Mouse (Mus musculus) cortical plate, adult 2 months (tissue): Measurements from ENCODE around the gene Prr7.

Experiments
- CTCF ChIP-seq: fragments of 200-500 bp; IDR thresholded peaks from 2 replicates; pipeline ENCODE4 v1.5.1; 2011; ENCODE audit warnings: mild to moderate bottlenecking, control low read depth, low read length; ENCODE audit not compliant: insufficient read depth; ENCODE audit errors: extremely low read depth
- POLR2A ChIP-seq: fragments of 200-500 bp; IDR thresholded peaks from 2 replicates; pipeline ENCODE4 v1.6.1; 2011; ENCODE audit warnings: mild to moderate bottlenecking, low read length, control low read depth; ENCODE audit not compliant: insufficient read depth; ENCODE audit errors: extremely low read depth

DNA sequence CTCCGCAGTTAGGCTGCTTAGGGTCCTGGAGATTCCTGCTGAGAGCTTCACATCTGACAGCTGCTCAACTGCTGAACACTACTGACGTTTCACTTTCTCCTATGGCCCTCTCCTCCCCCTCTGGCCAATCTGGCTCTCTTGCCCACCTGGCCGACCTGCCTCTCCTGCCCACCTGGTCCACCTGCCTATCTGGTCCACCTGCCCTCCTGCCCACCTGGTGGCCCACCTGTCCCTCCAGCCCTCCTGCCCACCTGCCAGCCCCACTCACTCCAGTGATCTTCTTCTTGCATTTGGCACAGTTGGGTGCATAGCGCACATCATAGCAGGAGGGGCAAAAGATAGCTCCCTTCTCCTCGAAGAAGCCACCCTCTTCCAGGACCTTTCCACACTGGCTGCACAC, 40.3 kb downstream of the Prr7 start:
- TF ChIP-seq CTCF = no peak
- no peak for TF ChIP-seq POLR2A
